Mouse (Mus musculus) ES-Bruce4 (cell line): ENCODE data around the gene Tmeff1. TPM values are rescaled to one million over a fixed set of nuclear protein-coding genes. Genes with fewer than 3 reads are reported as not detected.

Experiments
- H3K27ac ChIP-seq: 2 replicates; pipeline ENCODE4 v1.5.1; 2012; ENCODE audit warnings: low read length, inconsistent platforms; ENCODE audit not compliant: insufficient read depth
- H3K27me3 ChIP-seq: 2 replicates; pipeline ENCODE4 v1.6.1; 2012; ENCODE audit warnings: mild to moderate bottlenecking, low read length, inconsistent platforms; ENCODE audit not compliant: control insufficient read depth, poor library complexity, insufficient read depth, severe bottlenecking
- H3K36me3 ChIP-seq: 2 replicates; pipeline ENCODE4 v1.6.1; 2012; ENCODE audit warnings: inconsistent platforms, mild to moderate bottlenecking, low read length, moderate library complexity; ENCODE audit not compliant: control insufficient read depth, poor library complexity, insufficient read depth, severe bottlenecking
- H3K4me1 ChIP-seq: one replicate; pipeline ENCODE4 v1.8.1; 2011; ENCODE audit warnings: low read length; ENCODE audit not compliant: control insufficient read depth, insufficient read depth
- H3K4me3 ChIP-seq: 2 replicates; pipeline ENCODE4 v1.5.1; 2011; ENCODE audit warnings: low read depth, mild to moderate bottlenecking, low read length
- H3K9ac ChIP-seq: 2 replicates; pipeline ENCODE4 v1.6.1; 2012; ENCODE audit warnings: low read depth, mild to moderate bottlenecking, inconsistent platforms; ENCODE audit not compliant: poor library complexity, severe bottlenecking
- H3K9me3 ChIP-seq: replicated peaks from 2 replicates; pipeline ENCODE4 v1.6.1; 2012; ENCODE audit warnings: mild to moderate bottlenecking, low read length, inconsistent platforms; ENCODE audit not compliant: control insufficient read depth, poor library complexity, insufficient read depth, severe bottlenecking
- CTCF ChIP-seq: IDR thresholded peaks from one replicate; pipeline ENCODE4 v1.8.1; 2011; ENCODE audit warnings: low read depth, low read length
- EP300 ChIP-seq: IDR thresholded peaks from 2 replicates; pipeline ENCODE4 v1.6.1; 2011; ENCODE audit warnings: low read depth, low read length; ENCODE audit not compliant: insufficient read depth
- POLR2A ChIP-seq: IDR thresholded peaks from one replicate; pipeline ENCODE4 v1.8.1; 2011; ENCODE audit warnings: low read length; ENCODE audit not compliant: insufficient read depth
- polyA plus RNA-seq: library from polyadenylated mRNA; stranded (reverse); fragments of >200 nt; gene quantifications from 2 replicates; pipeline ENCODE4 v1.2.4, GENCODE M21; 2011; ENCODE audit warnings: low read depth; ENCODE audit not compliant: missing spikeins, insufficient read depth, insufficient read length

Gene Tmeff1
- polyA plus RNA-seq, 1 experiment: 167 TPM

DNA sequence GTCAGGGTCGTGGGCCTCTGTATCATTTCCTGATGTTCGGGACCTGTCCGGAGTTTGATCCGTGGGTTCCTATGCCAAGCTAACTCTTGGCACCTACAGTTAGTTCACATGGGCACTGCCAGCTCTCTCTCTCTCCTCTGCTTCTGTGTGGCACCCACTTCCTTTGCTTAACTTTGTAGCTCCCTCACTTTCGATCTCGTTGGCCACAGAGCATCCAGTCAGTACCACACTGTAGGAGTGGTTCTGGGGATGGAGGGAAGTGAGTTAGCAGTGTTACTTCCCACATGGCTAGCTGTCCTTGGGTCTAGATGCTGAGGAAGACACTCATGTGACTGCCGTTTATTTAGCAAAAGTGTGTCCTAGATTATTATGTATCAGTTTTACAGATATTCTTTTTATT is 30.8 kb upstream of the Tmeff1 start:
- Histone ChIP-seq H3K9ac (no peak overlapping the region), H3K9me3 (no peaks in the 10 kb centered on the region), H3K36me3 (peaks cover 7% of the 10 kb centered on the region; the same call in 1 of the 2 replicates), H3K27ac (no peak overlapping the region), H3K4me1 (no peaks in the 10 kb centered on the region), H3K27me3 (no peaks in the 10 kb centered on the region), H3K4me3 (no peak overlapping the region)
- TF ChIP-seq CTCF (no peak), EP300 (no peak), POLR2A (no peak)

DNA sequence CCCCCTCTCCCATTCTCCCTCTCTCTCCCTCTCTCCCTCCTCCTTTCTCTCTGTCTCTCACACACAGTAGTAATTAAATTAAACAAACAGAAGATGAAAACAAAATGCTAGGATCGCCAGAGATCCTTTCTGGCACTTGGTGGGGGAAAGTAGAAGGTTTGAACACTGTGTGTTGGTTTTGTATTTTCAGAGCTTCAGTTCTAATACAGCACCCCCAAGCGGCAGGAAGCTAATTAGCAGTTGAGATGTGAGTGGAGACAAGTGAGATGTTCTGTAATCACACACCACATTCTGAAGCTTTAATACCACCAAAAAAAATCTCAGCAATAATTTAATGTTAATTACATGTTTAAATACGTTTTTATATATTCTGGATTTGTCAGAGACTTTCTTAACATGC is 29.2 kb upstream of the Tmeff1 start:
- Histone ChIP-seq H3K9me3 (no peaks in the 10 kb centered on the region), H3K9ac (no peak overlapping the region), H3K27me3 (no peaks in the 10 kb centered on the region), H3K4me1 (peaks cover 2% of the 10 kb centered on the region), H3K4me3 (no peak overlapping the region), H3K27ac (no peak overlapping the region), H3K36me3 (peaks cover 7% of the 10 kb centered on the region; the same call in 1 of the 2 replicates)
- no peak for TF ChIP-seq CTCF
- TF ChIP-seq EP300: no peak
- TF ChIP-seq POLR2A: no peak

DNA sequence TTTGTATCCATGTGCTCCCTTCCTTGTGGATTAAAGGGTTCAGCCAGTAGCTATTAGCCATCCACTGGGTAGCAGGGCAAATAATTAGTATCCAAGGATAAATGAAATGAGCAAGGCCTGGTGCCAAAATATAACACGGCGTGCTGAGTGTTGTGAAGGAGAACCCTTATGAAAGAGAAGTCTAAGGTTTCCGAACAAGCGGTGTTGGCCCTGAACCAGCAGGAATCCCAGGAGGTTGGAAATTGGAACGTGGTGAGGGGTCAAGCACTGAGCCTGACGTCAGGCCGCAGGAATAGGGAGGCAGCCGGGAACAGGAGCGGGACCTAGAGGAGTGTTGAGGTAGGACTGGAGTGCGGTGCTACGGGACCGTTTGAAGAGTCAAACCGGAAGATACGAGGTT is 25.3 kb upstream of the Tmeff1 start:
- Histone ChIP-seq H3K27ac (no peak overlapping the region), H3K36me3 (peaks cover 11% of the 10 kb centered on the region), H3K9ac (no peak overlapping the region), H3K9me3 (no peaks in the 10 kb centered on the region), H3K27me3 (no peaks in the 10 kb centered on the region), H3K4me3 (no peak overlapping the region), H3K4me1 (peaks cover 2% of the 10 kb centered on the region)
- no peak for TF ChIP-seq POLR2A
- TF ChIP-seq EP300: no peak
- TF ChIP-seq CTCF: no peak

DNA sequence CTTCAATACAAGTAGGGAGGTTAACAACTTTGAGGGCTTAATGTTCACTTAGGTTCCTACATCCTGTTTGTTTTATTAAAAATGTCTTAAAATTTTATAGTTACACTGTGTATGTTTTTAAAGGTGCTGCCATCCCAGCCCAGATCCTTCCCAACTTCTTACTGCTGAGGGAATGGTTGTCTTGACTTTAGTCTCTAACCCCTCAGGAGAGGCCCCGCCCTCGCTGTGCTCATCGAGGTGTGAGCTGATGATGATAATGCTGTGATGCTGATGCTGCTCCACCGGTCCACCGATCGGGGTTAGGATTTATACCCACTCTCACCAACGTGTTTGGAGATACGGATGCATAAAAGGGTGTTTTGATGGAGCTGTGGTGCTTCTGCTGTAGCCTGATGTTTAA is 23.1 kb upstream of the Tmeff1 start:
- Histone ChIP-seq H3K27me3 (no peaks in the 10 kb centered on the region), H3K36me3 (peaks cover 9% of the 10 kb centered on the region), H3K9me3 (no peaks in the 10 kb centered on the region), H3K4me3 (no peak overlapping the region), H3K27ac (no peak overlapping the region), H3K4me1 (peaks cover 2% of the 10 kb centered on the region), H3K9ac (no peak overlapping the region)
- TF ChIP-seq POLR2A (no peak), EP300 (no peak), CTCF (no peak)

DNA sequence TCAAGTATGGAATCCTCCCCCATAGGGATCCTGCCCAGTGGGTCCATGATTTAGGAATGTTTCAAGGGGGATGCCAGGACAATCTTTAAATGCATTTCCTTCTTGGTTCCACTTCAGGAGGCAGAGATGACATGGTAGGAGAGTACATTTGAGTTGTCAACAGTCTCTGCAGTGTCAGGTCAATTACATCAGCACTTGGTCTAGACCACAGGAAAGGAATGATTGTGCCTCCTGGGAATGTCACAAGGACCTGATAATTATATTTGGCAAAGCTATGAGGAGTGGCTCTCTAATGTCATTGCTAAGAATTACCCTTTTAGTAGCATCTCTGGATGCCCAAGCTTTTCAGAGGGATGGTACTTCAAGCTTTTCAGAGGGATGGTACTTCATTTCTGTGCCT is 20.0 kb upstream of the Tmeff1 start:
- no peak for TF ChIP-seq EP300
- no peak for TF ChIP-seq POLR2A
- TF ChIP-seq CTCF: no peak
- Histone ChIP-seq H3K27me3 (no peaks in the 10 kb centered on the region), H3K9me3 (no peaks in the 10 kb centered on the region), H3K4me3 (no peak overlapping the region), H3K36me3 (peaks cover 9% of the 10 kb centered on the region), H3K9ac (no peak overlapping the region), H3K27ac (no peak overlapping the region), H3K4me1 (no peaks in the 10 kb centered on the region)

DNA sequence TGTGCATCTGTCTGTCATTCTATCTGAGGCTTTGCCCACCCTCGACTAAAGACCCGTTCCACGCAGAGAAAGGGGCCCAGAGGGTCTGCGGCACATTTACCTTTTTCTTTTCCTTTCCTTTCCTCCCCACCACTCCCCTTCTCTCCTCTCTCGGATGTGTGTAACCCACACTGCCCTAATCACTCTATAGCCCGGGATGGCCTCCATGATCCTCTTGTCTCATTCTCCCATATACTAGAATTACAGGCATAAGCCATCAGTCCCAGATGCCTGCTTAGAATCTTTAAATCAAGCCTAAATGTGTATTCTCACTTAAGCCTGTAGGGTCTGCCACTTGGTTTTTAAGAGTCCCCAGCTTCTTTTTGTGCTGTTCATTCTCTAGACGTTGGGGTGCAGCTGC is 8.6 kb upstream of the Tmeff1 start:
- Histone ChIP-seq H3K9me3 (no peaks in the 10 kb centered on the region; the same call in 1 of the 2 replicates), H3K27me3 (no peaks in the 10 kb centered on the region), H3K4me3 (no peak overlapping the region), H3K9ac (no peak overlapping the region), H3K27ac (peak overlapping the region; percentile 64), H3K4me1 (peaks cover 3% of the 10 kb centered on the region), H3K36me3 (no peaks in the 10 kb centered on the region)
- TF ChIP-seq CTCF (no peak), EP300 (no peak), POLR2A (no peak)
